Comparison of ENCODE assay signal across 12 mouse cellular contexts in genomic region chr7:57512955-57513354, GRCm38 (mm10). TPM values are rescaled to one million over a fixed set of nuclear protein-coding genes. Genes with fewer than 3 reads are reported as not detected.
DNase-seq lines count a peak whose midpoint lies in the region; ATAC-seq and TF ChIP-seq lines count a peak whose summit lies in the region.
"Had no signal": no experiment of that assay in that cellular context is flagged by ENCODE, and none has a peak within 500 bp of the region (broad histone marks: within the 10 kb centered on the region; RNA-seq: fewer than 3 reads in every experiment).

No protein-coding gene starts in this region.

- H3K27ac ChIP-seq in hindbrain, embryonic 11.5 days (ENCODE audit: low read depth, low read length) = no peak overlapping the region
- no peak overlapping the region for H3K27ac ChIP-seq in hindbrain, embryonic 13.5 days
- H3K27ac ChIP-seq in midbrain, postnatal 0 days (ENCODE audit: low read depth, low read length) = no peak overlapping the region
- H3K27ac ChIP-seq in midbrain, embryonic 13.5 days = no peak overlapping the region
- H3K27ac ChIP-seq: forebrain, embryonic 15.5 days had no signal

- no peak overlapping the region for H3K4me3 ChIP-seq in hindbrain, embryonic 11.5 days (ENCODE audit: low read depth, low read length)
- H3K4me3 ChIP-seq in hindbrain, embryonic 13.5 days = no peak overlapping the region
- H3K4me3 ChIP-seq in midbrain, postnatal 0 days (ENCODE audit: low read depth, low read length) = no peak overlapping the region
- H3K4me3 ChIP-seq in midbrain, embryonic 13.5 days (replicated peaks) = no peak overlapping the region
- H3K4me3 ChIP-seq: forebrain, embryonic 15.5 days had no signal

- no peaks in the 10 kb centered on the region for H3K9me3 ChIP-seq in hindbrain, embryonic 11.5 days (ENCODE audit: control insufficient read depth, low read length)
- no peaks in the 10 kb centered on the region for H3K9me3 ChIP-seq in hindbrain, embryonic 13.5 days
- H3K9me3 ChIP-seq in midbrain, postnatal 0 days (ENCODE audit: low read length) = no peaks in the 10 kb centered on the region
- H3K9me3 ChIP-seq in midbrain, embryonic 13.5 days = no peaks in the 10 kb centered on the region
- H3K9me3 ChIP-seq: forebrain, embryonic 15.5 days had no signal

- peak; percentile 83 for TF ChIP-seq CTCF in midbrain, postnatal 0 days (IDR thresholded peaks at IDR 0.05)

- WGBS in hindbrain, embryonic 11.5 days = 35% methylated on average over 3 of the region's 3 CpGs
- WGBS in hindbrain, embryonic 13.5 days = 33% methylated on average over 3 of the region's 3 CpGs
- 20% methylated on average over 3 of the region's 3 CpGs for WGBS in midbrain, postnatal 0 days
- 32% methylated on average over 3 of the region's 3 CpGs for WGBS in midbrain, embryonic 13.5 days

- H3K9ac ChIP-seq in hindbrain, embryonic 11.5 days (ENCODE audit: low read depth, low read length) = no peak overlapping the region
- H3K9ac ChIP-seq in hindbrain, embryonic 13.5 days = no peak overlapping the region
- no peak overlapping the region for H3K9ac ChIP-seq in midbrain, postnatal 0 days (replicated peaks; ENCODE audit: low read length, poor library complexity, severe bottlenecking)
- H3K9ac ChIP-seq in midbrain, embryonic 13.5 days (replicated peaks) = no peak overlapping the region
- H3K9ac ChIP-seq: forebrain, embryonic 15.5 days had no signal

- no peaks in the 10 kb centered on the region for H3K36me3 ChIP-seq in hindbrain, embryonic 11.5 days (ENCODE audit: control insufficient read depth, insufficient read depth, low read length)
- no peaks in the 10 kb centered on the region for H3K36me3 ChIP-seq in hindbrain, embryonic 13.5 days
- H3K36me3 ChIP-seq in midbrain, postnatal 0 days (ENCODE audit: insufficient read depth, low read length) = no peaks in the 10 kb centered on the region
- H3K36me3 ChIP-seq in midbrain, embryonic 13.5 days = no peaks in the 10 kb centered on the region
- H3K36me3 ChIP-seq: forebrain, embryonic 15.5 days had no signal

- peaks cover 34% of the 10 kb centered on the region for H3K27me3 ChIP-seq in hindbrain, embryonic 11.5 days (ENCODE audit: control insufficient read depth, insufficient read depth, low read length)
- peaks cover 42% of the 10 kb centered on the region for H3K27me3 ChIP-seq in hindbrain, embryonic 13.5 days
- H3K27me3 ChIP-seq in midbrain, postnatal 0 days (ENCODE audit: insufficient read depth, low read length) = peaks cover 6% of the 10 kb centered on the region; the same call in 1 of the 2 replicates
- peaks cover 38% of the 10 kb centered on the region for H3K27me3 ChIP-seq in midbrain, embryonic 13.5 days

- no peak overlapping the region for H3K4me2 ChIP-seq in hindbrain, embryonic 11.5 days (replicated peaks; ENCODE audit: low read depth, low read length)
- H3K4me2 ChIP-seq in hindbrain, embryonic 13.5 days = no peak overlapping the region
- H3K4me2 ChIP-seq in midbrain, postnatal 0 days (ENCODE audit: low read depth, low read length, poor library complexity, severe bottlenecking) = no peak overlapping the region
- no peak overlapping the region for H3K4me2 ChIP-seq in midbrain, embryonic 13.5 days (replicated peaks)
- H3K4me2 ChIP-seq: forebrain, embryonic 15.5 days; heart, embryonic 11.5 days had no signal

- H3K4me1 ChIP-seq in hindbrain, embryonic 11.5 days (replicated peaks; ENCODE audit: control insufficient read depth, insufficient read depth, low read length) = no peaks in the 10 kb centered on the region
- H3K4me1 ChIP-seq in hindbrain, embryonic 13.5 days (replicated peaks) = peaks cover 15% of the 10 kb centered on the region; the same call in 1 of the 2 replicates
- no peaks in the 10 kb centered on the region for H3K4me1 ChIP-seq in midbrain, postnatal 0 days (ENCODE audit: insufficient read depth, low read length)
- H3K4me1 ChIP-seq in midbrain, embryonic 13.5 days (replicated peaks) = peaks cover 11% of the 10 kb centered on the region; the same call in 1 of the 2 replicates

- peak; percentile 11 for DNase-seq in hindbrain, embryonic 11.5 days (ENCODE audit: low spot score)
- DNase-seq in midbrain, postnatal 0 days (ENCODE audit: low spot score) = peak; percentile 88
- DNase-seq in embryo, embryonic 10.5 days (ENCODE audit: low spot score) = peak; percentile 17
- DNase-seq in telencephalon, adult 2 months (ENCODE audit: low read depth, low spot score) = peak; percentile 47
- DNase-seq in urinary bladder, adult 18-20 months (ENCODE audit: low spot score in 2 of 2) = no peak
- DNase-seq: kidney, adult 18-20 months; thymus, postnatal 14 days had no signal

- no peak for ATAC-seq in hindbrain, embryonic 11.5 days (ENCODE audit: low FRiP score)
- no peak for ATAC-seq in hindbrain, embryonic 13.5 days (ENCODE audit: low FRiP score)
- no peak for ATAC-seq in midbrain, postnatal 0 days (ENCODE audit: low FRiP score)
- ATAC-seq in midbrain, embryonic 13.5 days = no peak
- ATAC-seq: forebrain, embryonic 15.5 days had no signal

RNA-seq across cellular contexts. Expression of gene Gabra5, which starts 3.1 kb away (rescaled TPM):
- 0.15 and 0.84 TPM in 2 replicates for polyA plus RNA-seq in hindbrain, embryonic 11.5 days (2014; fragmentation: Nextera tagmentation; extraction: Ambion mirVana)
- 13.6 and 13.8 TPM in 2 replicates for polyA plus RNA-seq in hindbrain, embryonic 13.5 days (2015; fragmentation: Nextera tagmentation; extraction: Ambion mirVana)
- 84.4 and 88.7 TPM in 2 replicates for total RNA-seq in midbrain, postnatal 0 days (2014; rRNA removed)
- 88.1 and 90.8 TPM in 2 replicates for polyA plus RNA-seq in midbrain, postnatal 0 days (2015; fragmentation: Nextera tagmentation; extraction: Ambion mirVana)
- 8.3 and 9.6 TPM in 2 replicates for polyA plus RNA-seq in midbrain, embryonic 13.5 days (2015; fragmentation: Nextera tagmentation; extraction: Ambion mirVana)
- polyA plus RNA-seq: heart, embryonic 11.5 days; liver, embryonic 16.5 days had no signal

Comparison
In these comparisons a context has a peak if more than half of its experiments do, and no peak if none do; other contexts are left out.
1. DNase-seq: peak in hindbrain, embryonic 11.5 days (single experiment), midbrain, postnatal 0 days (single experiment), embryo, embryonic 10.5 days (single experiment) and telencephalon, adult 2 months (single experiment); none in urinary bladder, adult 18-20 months (0 of 2).